Mouse (Mus musculus): ENCODE measurements around the gene Anxa9.

DNA sequence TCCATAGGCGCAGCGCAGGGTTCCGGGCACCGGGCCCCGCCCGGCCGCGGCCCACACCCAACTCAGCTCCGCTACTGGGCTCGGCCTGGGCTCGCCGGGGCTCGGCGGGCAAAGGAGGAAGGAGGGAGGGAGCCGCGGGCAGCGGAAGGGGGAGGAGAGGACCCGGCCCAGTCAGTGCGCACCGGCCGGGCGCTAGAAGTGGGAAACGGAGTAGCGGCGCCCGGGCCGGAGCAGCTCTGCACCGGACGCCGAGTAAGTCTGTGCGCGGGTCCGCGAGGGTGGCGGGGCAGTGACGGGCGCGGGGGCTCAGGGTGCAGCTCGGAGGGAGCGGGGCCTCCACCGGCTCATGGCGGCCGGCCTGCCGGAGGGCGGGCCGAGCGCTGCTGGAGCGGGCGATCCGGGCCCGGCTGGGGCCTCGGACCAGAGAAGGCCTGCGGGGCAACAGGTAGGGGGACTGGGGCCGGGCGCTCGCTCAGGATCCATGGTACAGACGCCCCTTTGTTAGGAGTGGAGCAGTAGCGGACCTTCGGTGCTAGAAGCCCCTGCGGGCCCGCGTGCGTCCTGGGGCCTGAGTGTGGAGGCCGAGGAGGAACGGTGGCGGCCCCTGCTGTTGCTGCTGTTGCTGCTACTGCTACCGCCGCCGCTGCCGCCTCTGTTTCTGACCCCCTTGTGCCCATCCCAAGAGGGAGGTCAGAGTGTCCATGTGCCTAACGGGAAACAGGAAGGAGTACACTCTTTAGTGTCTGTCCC is 8.3 kb upstream of the Anxa9 start:
- TF ChIP-seq CTCF (IDR thresholded peaks at IDR 0.05; ENCODE audit: extremely low read depth, insufficient read length, insufficient replicate concordance, low read depth, low read length) (no peak), POLR2A (IDR thresholded peaks at IDR 0.05; ENCODE audit: low read depth, low read length) (peak; percentile 62)
